Mouse (Mus musculus) brain, embryonic 14.5 days (tissue): ENCODE measurements at regions not wholly inside any gene's neighbourhood (a gene's known extent, or its start where the extent isn't known, plus 50 kb on each side); places are given as distances from the start of the nearest gene placed in this dataset.
A peak's percentile ranks its signal among the peaks of the same experiment; 100 is the strongest.

ENCODE experiments used
- CTCF ChIP-seq: fragments of 200-500 bp; IDR thresholded peaks from 2 replicates; pipeline ENCODE4 v1.5.1; 2012; ENCODE audit warnings: inconsistent platforms, mild to moderate bottlenecking, moderate library complexity, borderline replicate concordance; ENCODE audit not compliant: insufficient read depth, insufficient read length; ENCODE audit errors: extremely low read depth
- POLR2A ChIP-seq: fragments of 200-500 bp; IDR thresholded peaks from 2 replicates; pipeline ENCODE4 v1.6.1; 2012; ENCODE audit warnings: mild to moderate bottlenecking, inconsistent platforms, borderline replicate concordance; ENCODE audit not compliant: poor library complexity, insufficient read depth, insufficient read length, severe bottlenecking; ENCODE audit errors: extremely low read depth

GRCm38 (mm10) chr14:79843135-79843550 lies 72.0 kb upstream of the Pcdh8 start:
- TF ChIP-seq CTCF (peak; percentile 69), POLR2A (no peak)
